Mouse (Mus musculus): ENCODE measurements around the gene OR5BS1P. TPM values are rescaled to one million over a fixed set of nuclear protein-coding genes. Genes with fewer than 3 reads are reported as not detected.

Gene OR5BS1P
- polyA plus RNA-seq, 1 experiment from 2014 or later: not detected

DNA sequence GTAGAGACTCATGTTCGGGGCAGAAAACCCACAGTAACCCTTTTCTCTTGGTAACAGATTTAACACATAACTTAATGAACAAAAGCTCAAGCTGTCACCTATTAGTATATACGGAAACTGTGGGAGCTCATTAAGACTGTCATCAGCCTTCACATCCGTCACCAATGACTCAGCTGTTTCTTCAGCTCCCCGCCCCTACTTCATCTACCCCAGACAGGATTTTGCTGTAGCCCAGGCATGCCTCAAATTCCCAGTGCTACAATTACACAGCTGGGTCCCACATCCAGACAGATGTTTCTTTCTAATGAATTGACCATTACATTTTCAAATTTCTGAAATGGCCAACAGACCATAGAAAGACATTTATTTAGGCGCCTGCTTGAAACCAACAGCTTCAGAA, 56.4 kb downstream of the OR5BS1P start:
- Histone ChIP-seq H3K4me2 (ENCODE audit: low read length) (no peak overlapping the region), H3K9ac (ENCODE audit: low read depth, low read length) (no peak overlapping the region), H3K9me3 (replicated peaks; ENCODE audit: control insufficient read depth, low read length, poor library complexity, severe bottlenecking) (no peaks in the 10 kb centered on the region), H3K4me3 (ENCODE audit: low read depth, low read length) (no peak overlapping the region), H3K4me1 (ENCODE audit: control insufficient read depth, insufficient read depth, low read length) (peaks cover 2% of the 10 kb centered on the region; the same call in 1 of the 2 replicates), H3K27ac (ENCODE audit: low read length) (no peak overlapping the region), H3K27me3 (ENCODE audit: control insufficient read depth, insufficient read depth, low read depth, low read length) (no peaks in the 10 kb centered on the region), H3K36me3 (ENCODE audit: control insufficient read depth, insufficient read depth, low read length) (peaks cover 46% of the 10 kb centered on the region)
- no peak for ATAC-seq
- WGBS: 79% methylated on average over 5 of the region's 5 CpGs

- H3K4me2 ChIP-seq (ENCODE audit: low read length): no peak overlapping the region
- H3K4me1 ChIP-seq (ENCODE audit: control insufficient read depth, insufficient read depth, low read length): peaks cover 8% of the 10 kb centered on the region
- H3K4me3 ChIP-seq (ENCODE audit: low read depth, low read length): no peak overlapping the region
- H3K27ac ChIP-seq (ENCODE audit: low read length): no peak overlapping the region
- H3K27me3 ChIP-seq (ENCODE audit: control insufficient read depth, insufficient read depth, low read depth, low read length): no peaks in the 10 kb centered on the region
- no peak overlapping the region for H3K9ac ChIP-seq (ENCODE audit: low read depth, low read length)
- H3K9me3 ChIP-seq (replicated peaks; ENCODE audit: control insufficient read depth, low read length, poor library complexity, severe bottlenecking): no peaks in the 10 kb centered on the region
- H3K36me3 ChIP-seq (ENCODE audit: control insufficient read depth, insufficient read depth, low read length): peaks cover 43% of the 10 kb centered on the region
- 96% methylated on average over 5 of the region's 5 CpGs for WGBS
- no peak for ATAC-seq
Measured at GRCm38 (mm10) chr15:98527056-98527771, 57.5 kb downstream of the OR5BS1P start.

DNA sequence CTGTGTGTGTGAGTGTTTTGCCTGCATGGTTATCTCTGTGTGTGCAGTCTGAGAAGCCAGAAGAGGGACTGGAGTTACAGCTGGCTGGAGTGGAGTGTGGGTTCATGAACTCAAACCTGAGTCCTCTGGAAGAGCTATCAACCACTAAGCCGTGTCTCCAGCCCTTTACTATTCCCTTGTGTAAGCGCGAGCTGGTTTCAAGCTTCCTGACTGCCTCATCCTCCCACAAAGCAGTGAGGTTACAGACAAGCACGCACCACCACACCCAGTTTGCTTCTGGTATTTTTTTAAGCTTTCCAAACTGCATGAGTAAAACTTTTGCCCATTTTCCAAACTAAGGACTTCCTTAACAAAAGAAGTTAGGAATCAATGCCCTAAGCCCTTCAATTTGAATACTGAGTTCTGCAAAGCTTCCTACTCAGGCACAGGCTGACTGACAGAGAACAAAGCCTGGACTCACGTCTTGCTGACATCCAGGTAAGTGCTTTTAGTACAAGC, 58.4 kb downstream of the OR5BS1P start:
- Histone ChIP-seq H3K27me3 (ENCODE audit: control insufficient read depth, insufficient read depth, low read depth, low read length) (no peaks in the 10 kb centered on the region), H3K9me3 (replicated peaks; ENCODE audit: control insufficient read depth, low read length, poor library complexity, severe bottlenecking) (no peaks in the 10 kb centered on the region), H3K9ac (ENCODE audit: low read depth, low read length) (no peak overlapping the region), H3K4me3 (ENCODE audit: low read depth, low read length) (no peak overlapping the region), H3K4me2 (ENCODE audit: low read length) (no peak overlapping the region), H3K27ac (ENCODE audit: low read length) (no peak overlapping the region), H3K4me1 (ENCODE audit: control insufficient read depth, insufficient read depth, low read length) (peaks cover 16% of the 10 kb centered on the region), H3K36me3 (ENCODE audit: control insufficient read depth, insufficient read depth, low read length) (peaks cover 34% of the 10 kb centered on the region)
- no peak for ATAC-seq
- WGBS: 91% methylated on average over 5 of the region's 5 CpGs

Small RNA genes lying within 50 kb of the gene (microRNA-seq; reads per million reads assigned to microRNA genes)
- 0.52 reads per million for gene Mir1291

Other genes with a start within 250 kb of the OR5BS1P start
- gene Gm44579, start 248.9 kb upstream of the OR5BS1P start, polyA plus RNA-seq (2015; fragmentation: Nextera tagmentation; extraction: Ambion mirVana): not detected in 2 replicates
- 0.16 and 0.20 TPM in 2 replicates for gene Olfr287, start 248.8 kb upstream of the OR5BS1P start, polyA plus RNA-seq (2015; fragmentation: Nextera tagmentation; extraction: Ambion mirVana)
- not detected in 2 replicates for gene Olfr286, start 235.4 kb upstream of the OR5BS1P start, polyA plus RNA-seq (2015; fragmentation: Nextera tagmentation; extraction: Ambion mirVana)
- gene H1fnt, start 212.6 kb upstream of the OR5BS1P start, polyA plus RNA-seq (2015; fragmentation: Nextera tagmentation; extraction: Ambion mirVana): not detected in 2 replicates
- gene Zfp641, start 173.7 kb upstream of the OR5BS1P start, polyA plus RNA-seq (2015; fragmentation: Nextera tagmentation; extraction: Ambion mirVana): 13.3 and 14.4 TPM in 2 replicates
- not detected in 2 replicates for gene Olfr285, start 152.5 kb upstream of the OR5BS1P start, polyA plus RNA-seq (2015; fragmentation: Nextera tagmentation; extraction: Ambion mirVana)
- not detected in 2 replicates for gene Olfr284, start 128.9 kb upstream of the OR5BS1P start, polyA plus RNA-seq (2015; fragmentation: Nextera tagmentation; extraction: Ambion mirVana)
- gene Olfr283, start 89.0 kb upstream of the OR5BS1P start, polyA plus RNA-seq (2015; fragmentation: Nextera tagmentation; extraction: Ambion mirVana): not detected in 2 replicates
- not detected in 2 replicates for gene Olfr282, start 38.7 kb upstream of the OR5BS1P start, polyA plus RNA-seq (2015; fragmentation: Nextera tagmentation; extraction: Ambion mirVana)
- not detected in 2 replicates for gene Olfr281, start 17.3 kb upstream of the OR5BS1P start, polyA plus RNA-seq (2015; fragmentation: Nextera tagmentation; extraction: Ambion mirVana)
- gene Lalba, start 12.8 kb downstream of the OR5BS1P start, polyA plus RNA-seq (2015; fragmentation: Nextera tagmentation; extraction: Ambion mirVana): not detected in 2 replicates
- not detected in 2 replicates for gene Olfr279, start 22.5 kb downstream of the OR5BS1P start, polyA plus RNA-seq (2015; fragmentation: Nextera tagmentation; extraction: Ambion mirVana)
- gene Kansl2, start 64.4 kb downstream of the OR5BS1P start, polyA plus RNA-seq (2015; fragmentation: Nextera tagmentation; extraction: Ambion mirVana): 106 and 113 TPM in 2 replicates
- 65.3 and 73.1 TPM in 2 replicates for gene Ccnt1, start 101.0 kb downstream of the OR5BS1P start, polyA plus RNA-seq (2015; fragmentation: Nextera tagmentation; extraction: Ambion mirVana)
- gene 4930415O20Rik, start 101.1 kb downstream of the OR5BS1P start, polyA plus RNA-seq (2015; fragmentation: Nextera tagmentation; extraction: Ambion mirVana): not detected in 2 replicates
- 9.9 and 10.2 TPM in 2 replicates for gene Adcy6, start 140.2 kb downstream of the OR5BS1P start, polyA plus RNA-seq (2015; fragmentation: Nextera tagmentation; extraction: Ambion mirVana)
- 198 and 205 TPM in 2 replicates for gene Cacnb3, start 160.9 kb downstream of the OR5BS1P start, polyA plus RNA-seq (2015; fragmentation: Nextera tagmentation; extraction: Ambion mirVana)
- gene Ddx23, start 193.0 kb downstream of the OR5BS1P start, polyA plus RNA-seq (2015; fragmentation: Nextera tagmentation; extraction: Ambion mirVana): 17.8 and 18.9 TPM in 2 replicates
- 15.5 and 19.8 TPM in 2 replicates for gene Rnd1, start 207.6 kb downstream of the OR5BS1P start, polyA plus RNA-seq (2015; fragmentation: Nextera tagmentation; extraction: Ambion mirVana)
- gene Ccdc65, start 238.3 kb downstream of the OR5BS1P start, polyA plus RNA-seq (2015; fragmentation: Nextera tagmentation; extraction: Ambion mirVana): 9.3 and 12.0 TPM in 2 replicates